Mouse (Mus musculus) megakaryocyte-erythroid progenitor cell, adult 5-6 weeks (primary cell): ENCODE data around the gene Zfp423. TPM values are rescaled to one million over a fixed set of nuclear protein-coding genes. Genes with fewer than 3 reads are reported as not detected.

Experiments
- ATAC-seq: replicated peaks from 2 replicates; pipeline ENCODE4 v1.8.0; 2016; ENCODE audit warnings: mild to moderate bottlenecking, inconsistent platforms; ENCODE audit not compliant: severe bottlenecking, poor library complexity, low FRiP score, low TSS enrichment
- total RNA-seq, 2 experiments: library from RNA; stranded (forward) in 1 of 2; stranded (reverse) in 1 of 2; fragments of 200-1000, 215-1000 nt in 1 of 2; fragments of >200 nt in 1 of 2; fragmentation: Nextera tagmentation in 1 of 2; gene quantifications; 2 replicates each; pipeline ENCODE4 v1.2.3; 2014 to 2017

Zfp423 gene
- total RNA-seq, 2 experiments from 2014 or later: not detected

GRCm38 (mm10) chr8:87821655-87822054 lies 137.7 kb downstream of the Zfp423 start:
- no peak for ATAC-seq

- no peak for ATAC-seq
These were observed 140.1 kb downstream of the Zfp423 start for GRCm38 (mm10) chr8:87819263-87819662.

GRCm38 (mm10) chr8:87818506-87818905 lies 140.9 kb downstream of the Zfp423 start:
- no peak for ATAC-seq

GRCm38 (mm10) chr8:87816141-87816540 lies 143.3 kb downstream of the Zfp423 start:
- ATAC-seq: no peak

- no peak for ATAC-seq
These were observed 146.7 kb downstream of the Zfp423 start for GRCm38 (mm10) chr8:87812661-87813060.

GRCm38 (mm10) chr8:87812069-87812449 lies 147.3 kb downstream of the Zfp423 start:
- no peak for ATAC-seq

GRCm38 (mm10) chr8:87811399-87812068 lies 147.9 kb downstream of the Zfp423 start:
- no peak for ATAC-seq

- no peak for ATAC-seq
These were observed 148.6 kb downstream of the Zfp423 start for GRCm38 (mm10) chr8:87810771-87811170.

- no peak for ATAC-seq
These were observed 155.0 kb downstream of the Zfp423 start for GRCm38 (mm10) chr8:87804327-87804900.

- no peak for ATAC-seq
These were observed 156.0 kb downstream of the Zfp423 start for GRCm38 (mm10) chr8:87803437-87803836.

GRCm38 (mm10) chr8:87802571-87802970 lies 156.8 kb downstream of the Zfp423 start:
- no peak for ATAC-seq

- no peak for ATAC-seq
These were observed 159.3 kb downstream of the Zfp423 start for GRCm38 (mm10) chr8:87800121-87800520.

GRCm38 (mm10) chr8:87796234-87796633 lies 163.2 kb downstream of the Zfp423 start:
- ATAC-seq: no peak

GRCm38 (mm10) chr8:87794639-87795038 lies 164.8 kb downstream of the Zfp423 start:
- no peak for ATAC-seq

GRCm38 (mm10) chr8:87791103-87791502 lies 168.3 kb downstream of the Zfp423 start:
- no peak for ATAC-seq

- no peak for ATAC-seq
These were observed 174.6 kb downstream of the Zfp423 start for GRCm38 (mm10) chr8:87784641-87785439.

GRCm38 (mm10) chr8:87784227-87784626 lies 175.2 kb downstream of the Zfp423 start:
- ATAC-seq: no peak

GRCm38 (mm10) chr8:87783198-87783597 lies 176.2 kb downstream of the Zfp423 start:
- no peak for ATAC-seq

- no peak for ATAC-seq
These were observed 181.8 kb downstream of the Zfp423 start for GRCm38 (mm10) chr8:87777586-87777985.

GRCm38 (mm10) chr8:87775889-87776288 lies 183.5 kb downstream of the Zfp423 start:
- ATAC-seq: no peak

GRCm38 (mm10) chr8:87774966-87775365 lies 184.4 kb downstream of the Zfp423 start:
- ATAC-seq: no peak
